Mouse (Mus musculus): ENCODE data around the gene H2al1n.
"Not testable (repeated sequence)": the region's sequence is repeated elsewhere in the genome, so short reads cannot be mapped to it uniquely, and the experiment has no call there.

H2al1n gene

GRCm38 (mm10) chrX:14210848-14211247 is at the start of gene H2al1n:
TSS of gene H2al1n (plus strand) at chrX:14211148.
- not testable (repeated sequence) for DNase-seq

DNA sequence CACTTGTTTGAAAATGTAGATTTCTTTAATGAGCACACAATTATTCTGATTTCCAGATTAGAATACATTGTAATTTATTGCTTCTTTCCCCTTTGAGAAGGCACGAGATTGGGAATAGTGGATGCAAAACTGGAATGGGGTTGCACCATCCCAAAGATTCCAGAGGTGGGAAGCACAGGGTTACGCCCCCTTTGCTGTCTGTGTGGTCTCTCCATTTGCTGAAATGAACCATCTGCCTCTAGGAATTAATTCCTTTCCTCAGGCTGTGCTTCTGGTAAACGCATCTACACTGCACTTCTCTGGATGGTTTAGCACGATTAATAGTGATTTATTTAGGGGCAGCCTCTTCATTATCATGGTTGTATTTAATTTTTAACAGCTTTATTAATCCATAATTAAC is 11.7 kb upstream of the H2al1n start:
- DNase-seq = no peak

DNA sequence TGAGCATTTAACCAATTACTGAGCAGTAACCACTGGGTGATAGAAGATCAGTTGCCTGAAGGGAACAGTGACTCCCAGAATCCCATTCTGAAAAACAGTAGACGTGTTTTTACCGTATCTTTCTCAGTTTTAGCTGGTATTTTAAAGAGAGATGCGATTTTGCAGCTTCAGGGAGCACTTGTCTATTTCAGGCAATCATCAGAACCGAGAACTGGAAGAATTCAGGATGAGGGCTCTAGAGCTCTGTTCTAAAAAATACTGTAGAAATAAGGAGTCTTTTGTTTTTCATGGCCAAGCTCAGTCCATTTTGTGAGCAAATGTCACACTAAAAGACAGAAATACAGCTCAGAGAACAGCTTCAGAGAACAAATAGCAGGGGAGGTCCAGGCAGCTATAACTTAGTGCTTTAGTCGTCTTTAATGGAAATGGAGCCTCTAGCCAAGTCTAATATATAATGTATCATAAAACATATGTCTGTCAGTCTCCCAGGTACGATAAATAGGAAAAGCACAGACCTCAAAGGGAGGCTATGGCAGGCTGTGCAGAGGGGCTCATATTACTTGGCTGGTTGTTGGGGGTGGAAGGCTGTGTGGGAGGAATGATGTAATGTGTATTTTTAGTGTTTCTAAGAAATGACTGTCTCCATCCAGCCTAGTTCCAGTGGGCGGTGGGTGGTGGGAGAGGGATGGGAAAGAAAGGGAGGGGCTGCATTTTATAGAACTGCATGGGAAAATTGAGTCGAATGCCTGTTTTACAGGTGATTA is 4.7 kb upstream of the H2al1n start:
- DNase-seq = peak; percentile 20

GRCm38 (mm10) chrX:14229218-14229617 is 18.3 kb downstream of the H2al1n start:
- no peak for DNase-seq

- no peak for DNase-seq
Observed at GRCm38 (mm10) chrX:14259597-14260239, 48.8 kb downstream of the H2al1n start.
